Mouse (Mus musculus) ovary, postnatal 36 days (tissue): ENCODE data around the gene Zfp326.
"Not testable (repeated sequence)": the region's sequence is repeated elsewhere in the genome, so short reads cannot be mapped to it uniquely, and the experiment has no call there.

Experiments used
- DNase-seq: peaks from one replicate; pipeline ENCODE4 v3.0.0; 2022; ENCODE audit warnings: low spot score, mixed read lengths

The Zfp326 gene

GRCm38 (mm10) chr5:105876068-105876924 lies at the start of gene Zfp326:
Gene Zfp326 (plus strand): TSS chr5:105876565.
- DNase-seq, result peak; percentile 91

GRCm38 (mm10) chr5:105826916-105827510 lies 49.4 kb upstream of the Zfp326 start:
- DNase-seq, result no peak

GRCm38 (mm10) chr5:105828050-105828449 lies 48.3 kb upstream of the Zfp326 start:
- DNase-seq, result no peak

- DNase-seq, result no peak
Measured at GRCm38 (mm10) chr5:105829008-105829586, 47.3 kb upstream of the Zfp326 start.

- DNase-seq, result no peak
Measured at GRCm38 (mm10) chr5:105832140-105832539, 44.2 kb upstream of the Zfp326 start.

- DNase-seq, result no peak
Measured at GRCm38 (mm10) chr5:105833923-105834322, 42.4 kb upstream of the Zfp326 start.

GRCm38 (mm10) chr5:105836006-105836405 lies 40.4 kb upstream of the Zfp326 start:
- DNase-seq, result no peak

- DNase-seq, result no peak
Measured at GRCm38 (mm10) chr5:105839740-105840310, 36.5 kb upstream of the Zfp326 start.

- DNase-seq, result no peak
Measured at GRCm38 (mm10) chr5:105844044-105844753, 32.2 kb upstream of the Zfp326 start.

GRCm38 (mm10) chr5:105845041-105845440 lies 31.3 kb upstream of the Zfp326 start:
- DNase-seq, result no peak

GRCm38 (mm10) chr5:105847726-105848125 lies 28.6 kb upstream of the Zfp326 start:
- DNase-seq, result no peak

GRCm38 (mm10) chr5:105849222-105849621 lies 27.1 kb upstream of the Zfp326 start:
- DNase-seq, result no peak

GRCm38 (mm10) chr5:105849643-105850042 lies 26.7 kb upstream of the Zfp326 start:
- no peak for DNase-seq

GRCm38 (mm10) chr5:105853271-105853670 lies 23.1 kb upstream of the Zfp326 start:
- no peak for DNase-seq

- DNase-seq, result no peak
Measured at GRCm38 (mm10) chr5:105857486-105857885, 18.9 kb upstream of the Zfp326 start.

- DNase-seq, result no peak
Measured at GRCm38 (mm10) chr5:105858754-105859694, 17.3 kb upstream of the Zfp326 start.

GRCm38 (mm10) chr5:105859716-105860460 lies 16.5 kb upstream of the Zfp326 start:
- DNase-seq, result no peak

GRCm38 (mm10) chr5:105860461-105860835 lies 15.9 kb upstream of the Zfp326 start:
- no peak for DNase-seq

GRCm38 (mm10) chr5:105861616-105862015 lies 14.7 kb upstream of the Zfp326 start:
- no peak for DNase-seq

- not testable (repeated sequence) for DNase-seq
Measured at GRCm38 (mm10) chr5:105865110-105865628, 11.2 kb upstream of the Zfp326 start.
